Mouse (Mus musculus) heart, embryonic 14.5 days (tissue): ENCODE results near the gene Rbm33. TPM values are rescaled to one million over a fixed set of nuclear protein-coding genes. Genes with fewer than 3 reads are reported as not detected.

Experiments used
- polyA plus RNA-seq: library from polyadenylated mRNA; unstranded; fragments of >200 nt; fragmentation: Nextera tagmentation; extraction: Ambion mirVana; gene quantifications from 2 replicates; pipeline ENCODE4 v1.2.1, GENCODE M21; 2014

Rbm33 gene
- polyA plus RNA-seq, 1 experiment from 2014 or later: 14.4 TPM

Other genes with a start within 250 kb of the Rbm33 start
- 26.6 and 34.0 TPM in 2 replicates for gene Insig1, start 245.8 kb upstream of the Rbm33 start, polyA plus RNA-seq
- gene En2, start 151.4 kb upstream of the Rbm33 start, polyA plus RNA-seq: not detected in 2 replicates
- gene Cnpy1, start 71.3 kb upstream of the Rbm33 start, polyA plus RNA-seq: not detected in 2 replicates
- gene Shh, start 150.1 kb downstream of the Rbm33 start, polyA plus RNA-seq: not detected in 2 replicates